Mouse (Mus musculus): ENCODE data around the gene Lipo4.
"Not testable (repeated sequence)": the region's sequence is repeated elsewhere in the genome, so short reads cannot be mapped to it uniquely, and the experiment has no call there.

DNA sequence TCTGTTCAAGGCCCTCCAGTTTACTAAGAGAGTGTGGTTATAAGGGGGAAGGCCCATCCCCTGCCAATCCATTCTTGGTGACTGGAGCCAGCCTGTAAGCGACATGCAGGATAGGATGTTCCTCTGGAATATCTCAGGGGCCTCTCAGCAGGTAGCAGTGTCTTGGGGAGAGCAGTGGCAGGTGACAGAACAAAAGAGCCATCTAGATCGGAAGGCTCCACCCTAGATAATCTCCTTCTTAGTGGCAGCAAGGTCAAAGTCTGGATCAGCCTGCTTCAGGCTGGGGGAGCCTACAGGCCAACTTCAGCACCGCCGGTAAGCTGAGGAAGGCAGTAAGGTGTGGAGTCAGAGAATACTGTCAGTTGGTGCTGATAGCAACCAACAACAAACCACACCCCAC is 61.2 kb downstream of the Lipo4 start:
- TF ChIP-seq CTCF (IDR thresholded peaks at IDR 0.05; ENCODE audit: control insufficient read depth, insufficient read depth, low read length); POLR2A (IDR thresholded peaks at IDR 0.05; ENCODE audit: borderline replicate concordance, control insufficient read depth, low read depth, low read length): not testable (repeated sequence)

Data from bone marrow, adult 2 months (tissue).